ENCODE assay signal across 24 mouse cellular contexts in genomic region chr11:100914415-100914814, GRCm38 (mm10). TPM values are rescaled to one million over a fixed set of nuclear protein-coding genes. Genes with fewer than 3 reads are reported as not detected.
A peak's percentile ranks its signal among the peaks of the same experiment; 100 is the strongest.
DNase-seq lines count a peak whose midpoint lies in the region; ATAC-seq and TF ChIP-seq lines count a peak whose summit lies in the region.
"Had no signal": no experiment of that assay in that cellular context is flagged by ENCODE, and none has a peak within 500 bp of the region (broad histone marks: within the 10 kb centered on the region; RNA-seq: fewer than 3 reads in every experiment).

No protein-coding gene starts in this region.

- no peak for ATAC-seq in midbrain, embryonic 11.5 days (ENCODE audit: low FRiP score)
- ATAC-seq in midbrain, embryonic 14.5 days (ENCODE audit: low FRiP score, low TSS enrichment): no peak
- ATAC-seq: activated CD4-positive, CD25-positive, alpha-beta regulatory T cell, adult 4 months; forebrain, embryonic 16.5 days; hindbrain, embryonic 16.5 days; intestine, embryonic 15.5 days had no signal

- no peak for TF ChIP-seq POLR2A in embryonic fibroblast, embryonic 13.5 days (IDR thresholded peaks at IDR 0.05; ENCODE audit: low read depth, low read length)

- no peak for TF ChIP-seq CTCF in embryonic fibroblast, embryonic 13.5 days (IDR thresholded peaks at IDR 0.05; ENCODE audit: borderline replicate concordance, insufficient read depth, low read length)

- no peaks in the 10 kb centered on the region for H3K36me3 ChIP-seq in midbrain, embryonic 11.5 days (ENCODE audit: control insufficient read depth, insufficient read depth, low read length)
- H3K36me3 ChIP-seq in midbrain, embryonic 14.5 days (ENCODE audit: control insufficient read depth, insufficient read depth, low read length): no peaks in the 10 kb centered on the region
- H3K36me3 ChIP-seq: forebrain, embryonic 12.5 days; hindbrain, embryonic 10.5 days; intestine, embryonic 15.5 days had no signal

- H3K4me2 ChIP-seq in midbrain, embryonic 11.5 days: no peak overlapping the region
- H3K4me2 ChIP-seq in midbrain, embryonic 14.5 days (ENCODE audit: low read length): no peak overlapping the region
- H3K4me2 ChIP-seq: forebrain, embryonic 12.5 days; heart, embryonic 12.5 days; heart, embryonic 15.5 days; hindbrain, embryonic 13.5 days; intestine, embryonic 15.5 days had no signal

- H3K27me3 ChIP-seq in midbrain, embryonic 11.5 days (ENCODE audit: control insufficient read depth, insufficient read depth, low read length): no peaks in the 10 kb centered on the region
- H3K27me3 ChIP-seq in midbrain, embryonic 14.5 days (ENCODE audit: control insufficient read depth, insufficient read depth, low read length): no peaks in the 10 kb centered on the region
- H3K27me3 ChIP-seq: forebrain, embryonic 12.5 days; heart, embryonic 12.5 days; heart, embryonic 15.5 days; hindbrain, embryonic 13.5 days; intestine, embryonic 15.5 days had no signal

- H3K9ac ChIP-seq in midbrain, embryonic 11.5 days (ENCODE audit: low read length): no peak overlapping the region
- no peak overlapping the region for H3K9ac ChIP-seq in midbrain, embryonic 14.5 days (replicated peaks; ENCODE audit: low read length)
- H3K9ac ChIP-seq: forebrain, embryonic 12.5 days; heart, embryonic 12.5 days; heart, embryonic 15.5 days; hindbrain, embryonic 13.5 days; intestine, embryonic 15.5 days had no signal

- DNase-seq in cerebellum, postnatal 10 days: peak; percentile 52 to 55
- DNase-seq in cerebellum, adult 18-20 months: no peak
- peak; percentile 57 for DNase-seq in midbrain, embryonic 11.5 days (ENCODE audit: low spot score, missing footprints)
- no peak for DNase-seq in midbrain, embryonic 14.5 days
- DNase-seq in layer of hippocampus, adult 9-10 months (ENCODE audit: low spot score): no peak
- DNase-seq: adrenal gland, adult 8-10 months; adrenal gland, postnatal 25 days; cerebellum, adult 11 months; cerebellum, adult 8-10 months; cerebellum, postnatal 14 days; gastrocnemius, postnatal 25 days; heart, adult 18-20 months; heart, postnatal 10 days; heart, postnatal 36 days had no signal

- no peaks in the 10 kb centered on the region for H3K4me1 ChIP-seq in midbrain, embryonic 11.5 days (ENCODE audit: control insufficient read depth, insufficient read depth, low read length)
- no peaks in the 10 kb centered on the region for H3K4me1 ChIP-seq in midbrain, embryonic 14.5 days (ENCODE audit: control insufficient read depth, insufficient read depth, low read length)
- H3K4me1 ChIP-seq in embryonic fibroblast, embryonic 13.5 days (ENCODE audit: control insufficient read depth, insufficient read depth, low read length): peaks cover 8% of the 10 kb centered on the region
- H3K4me1 ChIP-seq: forebrain, embryonic 12.5 days; hindbrain, embryonic 10.5 days; hindbrain, embryonic 13.5 days had no signal

- WGBS in midbrain, embryonic 11.5 days: 87% methylated on average over 5 of the region's 5 CpGs
- WGBS in midbrain, embryonic 14.5 days: 87% methylated on average over 5 of the region's 5 CpGs

- no peaks in the 10 kb centered on the region for H3K9me3 ChIP-seq in midbrain, embryonic 11.5 days (ENCODE audit: control insufficient read depth, low read length)
- no peaks in the 10 kb centered on the region for H3K9me3 ChIP-seq in midbrain, embryonic 14.5 days (ENCODE audit: control insufficient read depth, low read length)
- H3K9me3 ChIP-seq: forebrain, embryonic 12.5 days; heart, embryonic 15.5 days; hindbrain, embryonic 10.5 days; hindbrain, embryonic 13.5 days; intestine, embryonic 15.5 days had no signal

- H3K27ac ChIP-seq in midbrain, embryonic 11.5 days (ENCODE audit: low read depth, low read length): no peak overlapping the region
- no peak overlapping the region for H3K27ac ChIP-seq in midbrain, embryonic 14.5 days (replicated peaks; ENCODE audit: low read depth, low read length)
- H3K27ac ChIP-seq in embryonic fibroblast, embryonic 13.5 days (ENCODE audit: insufficient read depth, low read length): 0 out of 2 replicates have a peak overlapping the region, but pooled peaks have one; percentile 0
- H3K27ac ChIP-seq: forebrain, embryonic 12.5 days; heart, embryonic 15.5 days; hindbrain, embryonic 10.5 days; hindbrain, embryonic 13.5 days; intestine, embryonic 15.5 days had no signal

- no peak overlapping the region for H3K4me3 ChIP-seq in midbrain, embryonic 11.5 days (ENCODE audit: low read depth, low read length)
- no peak overlapping the region for H3K4me3 ChIP-seq in midbrain, embryonic 14.5 days (replicated peaks; ENCODE audit: low read depth, low read length)
- H3K4me3 ChIP-seq in embryonic fibroblast, embryonic 13.5 days (ENCODE audit: insufficient read depth, low read length): no peak overlapping the region
- H3K4me3 ChIP-seq: forebrain, embryonic 12.5 days; heart, embryonic 12.5 days; heart, embryonic 15.5 days; hindbrain, embryonic 10.5 days; hindbrain, embryonic 13.5 days; intestine, embryonic 15.5 days had no signal

RNA-seq across cellular contexts. Expression of gene Stat3, which starts 24.9 kb away (rescaled TPM):
- polyA plus RNA-seq in midbrain, embryonic 11.5 days (2014; fragmentation: Nextera tagmentation; extraction: Ambion mirVana): 22.8 and 24.0 TPM in 2 replicates
- polyA plus RNA-seq in midbrain, embryonic 14.5 days (2014; fragmentation: Nextera tagmentation; extraction: Ambion mirVana): 29.6 and 30.6 TPM in 2 replicates
- polyA plus RNA-seq in embryonic fibroblast, embryonic 13.5 days (2011; ENCODE audit: insufficient read length, low read depth, missing spikeins): 122 and 158 TPM in 2 replicates

RNA-seq across cellular contexts. Expression of gene Stat5a, which starts 55.3 kb away (rescaled TPM):
- polyA plus RNA-seq in midbrain, embryonic 11.5 days (2014; fragmentation: Nextera tagmentation; extraction: Ambion mirVana): 0.97 and 1.4 TPM in 2 replicates
- polyA plus RNA-seq in midbrain, embryonic 14.5 days (2014; fragmentation: Nextera tagmentation; extraction: Ambion mirVana): 1.7 and 1.9 TPM in 2 replicates
- polyA plus RNA-seq in embryonic fibroblast, embryonic 13.5 days (2011; ENCODE audit: insufficient read length, low read depth, missing spikeins): 11.5 and 12.4 TPM in 2 replicates

RNA-seq across cellular contexts. Expression of gene Cavin1, which starts 56.3 kb away (rescaled TPM):
- polyA plus RNA-seq in midbrain, embryonic 11.5 days (2014; fragmentation: Nextera tagmentation; extraction: Ambion mirVana): 12.5 and 14.8 TPM in 2 replicates
- polyA plus RNA-seq in midbrain, embryonic 14.5 days (2014; fragmentation: Nextera tagmentation; extraction: Ambion mirVana): 8.0 and 16.3 TPM in 2 replicates
- 387 and 486 TPM in 2 replicates for polyA plus RNA-seq in embryonic fibroblast, embryonic 13.5 days (2011; ENCODE audit: insufficient read length, low read depth, missing spikeins)

Comparison
In these comparisons a context has a peak if more than half of its experiments do, and no peak if none do; other contexts are left out.
1. DNase-seq: peak in cerebellum, postnatal 10 days (2 of 2) and midbrain, embryonic 11.5 days (single experiment); none in cerebellum, adult 18-20 months (0 of 2), midbrain, embryonic 14.5 days (single experiment) and layer of hippocampus, adult 9-10 months (single experiment).
2. RNA of gene Cavin1, which starts 56.3 kb away (polyA plus RNA-seq): 387 to 486 TPM in embryonic fibroblast, embryonic 13.5 days; 8.0 to 16.3 TPM in midbrain, embryonic 14.5 days and 12.5 to 14.8 TPM in midbrain, embryonic 11.5 days; every median in the first group is over 10 times any median in the second.